Mouse (Mus musculus): ENCODE data around the gene Galm. TPM values are rescaled to one million over a fixed set of nuclear protein-coding genes. Genes with fewer than 3 reads are reported as not detected.

The Galm gene
- polyA plus RNA-seq (2015; fragmentation: Nextera tagmentation; extraction: Ambion mirVana), result 3.4 and 4.6 TPM in 2 replicates

- ATAC-seq, result peak; percentile 81
- Histone ChIP-seq H3K4me3 (peak within 1 kb of the TSS; percentile 45), H3K27ac (no peak within 1 kb of the TSS), H3K4me1 (peaks cover 16% of the 10 kb centered on the region), H3K27me3 (0 out of 2 replicates have a peak, but pooled peaks cover 3% of the 10 kb centered on the region), H3K36me3 (ENCODE audit: poor library complexity, severe bottlenecking) (no peaks in the 10 kb centered on the region), H3K4me2 (peak within 1 kb of the TSS; percentile 63), H3K9me3 (replicated peaks) (no peaks in the 10 kb centered on the region), H3K9ac (peak within 1 kb of the TSS; percentile 57)
- 4% methylated on average over 30 of the region's 30 CpGs for WGBS
These were observed at the start of gene Galm for GRCm38 (mm10) chr17:80127331-80128251. Galm (plus strand) TSS chr17:80127471.

GRCm38 (mm10) chr17:80078726-80079125 lies 48.5 kb upstream of the Galm start:
- WGBS, result 94% methylated on average over 4 of the region's 4 CpGs
- Histone ChIP-seq H3K27me3 (no peaks in the 10 kb centered on the region), H3K9ac (no peak overlapping the region), H3K4me2 (no peak overlapping the region), H3K4me1 (no peaks in the 10 kb centered on the region), H3K27ac (no peak overlapping the region), H3K4me3 (no peak overlapping the region), H3K9me3 (replicated peaks) (no peaks in the 10 kb centered on the region), H3K36me3 (ENCODE audit: poor library complexity, severe bottlenecking) (no peaks in the 10 kb centered on the region)
- ATAC-seq, result no peak

- Histone ChIP-seq H3K27me3 (no peaks in the 10 kb centered on the region), H3K4me3 (no peak overlapping the region), H3K4me2 (no peak overlapping the region), H3K27ac (no peak overlapping the region), H3K4me1 (no peaks in the 10 kb centered on the region), H3K36me3 (ENCODE audit: poor library complexity, severe bottlenecking) (no peaks in the 10 kb centered on the region), H3K9me3 (replicated peaks) (no peaks in the 10 kb centered on the region), H3K9ac (no peak overlapping the region)
- 80% methylated on average over 6 of the region's 6 CpGs for WGBS
- no peak for ATAC-seq
These were observed 44.0 kb upstream of the Galm start for GRCm38 (mm10) chr17:80083223-80083622.

- Histone ChIP-seq H3K9me3 (replicated peaks) (no peaks in the 10 kb centered on the region), H3K4me3 (no peak overlapping the region), H3K27ac (no peak overlapping the region), H3K36me3 (ENCODE audit: poor library complexity, severe bottlenecking) (no peaks in the 10 kb centered on the region), H3K9ac (no peak overlapping the region), H3K27me3 (no peaks in the 10 kb centered on the region), H3K4me1 (no peaks in the 10 kb centered on the region), H3K4me2 (no peak overlapping the region)
- no peak for ATAC-seq
- 82% methylated on average over 9 of the region's 9 CpGs for WGBS
These were observed 42.8 kb upstream of the Galm start for GRCm38 (mm10) chr17:80084424-80084823.

GRCm38 (mm10) chr17:80086591-80086990 lies 40.7 kb upstream of the Galm start:
- WGBS, result 96% methylated on average over 11 of the region's 11 CpGs
- Histone ChIP-seq H3K9me3 (replicated peaks) (no peaks in the 10 kb centered on the region), H3K4me3 (no peak overlapping the region), H3K4me2 (no peak overlapping the region), H3K4me1 (no peaks in the 10 kb centered on the region), H3K27me3 (no peaks in the 10 kb centered on the region), H3K27ac (no peak overlapping the region), H3K36me3 (ENCODE audit: poor library complexity, severe bottlenecking) (no peaks in the 10 kb centered on the region), H3K9ac (no peak overlapping the region)
- no peak for ATAC-seq

- no peak for ATAC-seq
- Histone ChIP-seq H3K36me3 (ENCODE audit: poor library complexity, severe bottlenecking) (no peaks in the 10 kb centered on the region), H3K9me3 (replicated peaks) (no peaks in the 10 kb centered on the region), H3K4me2 (no peak overlapping the region), H3K27me3 (no peaks in the 10 kb centered on the region), H3K4me1 (no peaks in the 10 kb centered on the region), H3K4me3 (no peak overlapping the region), H3K9ac (no peak overlapping the region), H3K27ac (no peak overlapping the region)
- 96% methylated on average over 3 of the region's 3 CpGs for WGBS
These were observed 39.1 kb upstream of the Galm start for GRCm38 (mm10) chr17:80088168-80088567.

- ATAC-seq, result no peak
These were observed 36.7 kb upstream of the Galm start for GRCm38 (mm10) chr17:80090551-80090950.

GRCm38 (mm10) chr17:80091879-80092549 lies 35.3 kb upstream of the Galm start:
- no peak overlapping the region for H3K27ac ChIP-seq
- no peak overlapping the region for H3K4me3 ChIP-seq
- no peak for ATAC-seq
- no peaks in the 10 kb centered on the region for H3K9me3 ChIP-seq (replicated peaks)
- H3K36me3 ChIP-seq (ENCODE audit: poor library complexity, severe bottlenecking), result no peaks in the 10 kb centered on the region
- WGBS, result 43% methylated on average over 6 of the region's 6 CpGs
- peaks cover 13% of the 10 kb centered on the region for H3K4me1 ChIP-seq
- H3K9ac ChIP-seq, result no peak overlapping the region
- no peak overlapping the region for H3K4me2 ChIP-seq
- no peaks in the 10 kb centered on the region for H3K27me3 ChIP-seq

More at GRCm38 (mm10) chr17:80090551-80090950, 36.7 kb upstream of the Galm start:
- peaks cover 4% of the 10 kb centered on the region for H3K4me1 ChIP-seq
- no peak overlapping the region for H3K27ac ChIP-seq
- H3K9ac ChIP-seq, result no peak overlapping the region
- H3K27me3 ChIP-seq, result no peaks in the 10 kb centered on the region
- H3K9me3 ChIP-seq (replicated peaks), result no peaks in the 10 kb centered on the region
- no peaks in the 10 kb centered on the region for H3K36me3 ChIP-seq (ENCODE audit: poor library complexity, severe bottlenecking)
- no peak overlapping the region for H3K4me2 ChIP-seq
- no peak overlapping the region for H3K4me3 ChIP-seq
- WGBS, result 82% methylated on average over 4 of the region's 4 CpGs

- WGBS, result 87% methylated on average over 9 of the region's 9 CpGs
- no peaks in the 10 kb centered on the region for H3K9me3 ChIP-seq (replicated peaks)
- no peaks in the 10 kb centered on the region for H3K27me3 ChIP-seq
- H3K4me1 ChIP-seq, result peaks cover 16% of the 10 kb centered on the region
- H3K4me3 ChIP-seq, result no peak overlapping the region
- peak; percentile 30; the same call in 1 of the 2 replicates for ATAC-seq
- peak overlapping the region; percentile 37; the same call in 1 of the 2 replicates for H3K9ac ChIP-seq
- peak overlapping the region; percentile 52 for H3K4me2 ChIP-seq
- H3K36me3 ChIP-seq (ENCODE audit: poor library complexity, severe bottlenecking), result no peaks in the 10 kb centered on the region
- no peak overlapping the region for H3K27ac ChIP-seq
These were observed 31.9 kb upstream of the Galm start for GRCm38 (mm10) chr17:80095254-80095899.

- ATAC-seq, result peak; percentile 82
- H3K4me3 ChIP-seq, result peak overlapping the region; percentile 18
These were observed 31.1 kb upstream of the Galm start for GRCm38 (mm10) chr17:80096043-80096719.

GRCm38 (mm10) chr17:80096720-80097114 lies 30.6 kb upstream of the Galm start:
- ATAC-seq, result no peak
- WGBS, result 91% methylated on average over 8 of the region's 8 CpGs
- peaks cover 16% of the 10 kb centered on the region for H3K4me1 ChIP-seq

More at GRCm38 (mm10) chr17:80096043-80096719, 31.1 kb upstream of the Galm start:
- H3K9me3 ChIP-seq (replicated peaks), result no peaks in the 10 kb centered on the region
- no peaks in the 10 kb centered on the region for H3K36me3 ChIP-seq (ENCODE audit: poor library complexity, severe bottlenecking)
- no peak overlapping the region for H3K27ac ChIP-seq
- H3K4me2 ChIP-seq, result peak overlapping the region; percentile 52
- H3K27me3 ChIP-seq, result no peaks in the 10 kb centered on the region
- WGBS, result 13% methylated on average over 20 of the region's 20 CpGs
- H3K9ac ChIP-seq, result peak overlapping the region; percentile 37
- peaks cover 16% of the 10 kb centered on the region for H3K4me1 ChIP-seq

More at GRCm38 (mm10) chr17:80096720-80097114, 30.6 kb upstream of the Galm start:
- Histone ChIP-seq H3K36me3 (ENCODE audit: poor library complexity, severe bottlenecking) (no peaks in the 10 kb centered on the region), H3K4me2 (no peak overlapping the region), H3K9ac (no peak overlapping the region), H3K4me3 (no peak overlapping the region), H3K27me3 (no peaks in the 10 kb centered on the region), H3K9me3 (replicated peaks) (no peaks in the 10 kb centered on the region), H3K27ac (no peak overlapping the region)

Data from forebrain, embryonic 13.5 days (tissue).